Mouse (Mus musculus) mature B cell (primary cell): ENCODE results near the gene Rps13.
"Not testable (repeated sequence)": the region's sequence is repeated elsewhere in the genome, so short reads cannot be mapped to it uniquely, and the experiment has no call there.

ENCODE experiments used
- in situ Hi-C: fragments of 300-500 bp; cut with MboI; formaldehyde crosslinking; loops from 2 replicates; pipeline ENCODE4 v1.14.3; 2019

Rps13 gene

GRCm38 (mm10) chr7:116333713-116334668 is at the start of gene Rps13:
TSS of gene Rps13 (minus strand) at chr7:116334195.
- in situ Hi-C loops, result loop anchor here (25.0 kb wide), 1 partner anchor 1778 kb away; the partner anchor contains the start of gene Rps15a

- in situ Hi-C loops, result not testable (repeated sequence)
Observed at GRCm38 (mm10) chr7:116379181-116379580, 45.2 kb upstream of the Rps13 start.

GRCm38 (mm10) chr7:116374284-116374683 is 40.3 kb upstream of the Rps13 start:
- in situ Hi-C loops, result no loop called here

GRCm38 (mm10) chr7:116336226-116336625 is 2.2 kb upstream of the Rps13 start:
- in situ Hi-C loops, result loop anchor here (25.0 kb wide), 1 partner anchor 1776 kb away; the partner anchor contains the start of gene Rps15a

- in situ Hi-C loops, result loop anchor here (25.0 kb wide), 1 partner anchor 1777 kb away; the partner anchor contains the start of gene Rps15a
Observed at GRCm38 (mm10) chr7:116335133-116335532, 1.1 kb upstream of the Rps13 start.

GRCm38 (mm10) chr7:116334669-116335038 is 659 bp upstream of the Rps13 start:
- in situ Hi-C loops, result loop anchor here (25.0 kb wide), 1 partner anchor 1778 kb away; the partner anchor contains the start of gene Rps15a

- in situ Hi-C loops, result loop anchor here (25.0 kb wide), 1 partner anchor 1781 kb away; the partner anchor contains the start of gene Rps15a
Observed at GRCm38 (mm10) chr7:116331246-116331645, 2.7 kb downstream of the Rps13 start.

GRCm38 (mm10) chr7:116329858-116330257 is 4.1 kb downstream of the Rps13 start:
- in situ Hi-C loops, result loop anchor here (25.0 kb wide), 1 partner anchor 1782 kb away; the partner anchor contains the start of gene Rps15a

GRCm38 (mm10) chr7:116328777-116329176 is 5.2 kb downstream of the Rps13 start:
- in situ Hi-C loops, result loop anchor here (25.0 kb wide), 1 partner anchor 1784 kb away; the partner anchor contains the start of gene Rps15a

GRCm38 (mm10) chr7:116327901-116328300 is 6.1 kb downstream of the Rps13 start:
- in situ Hi-C loops, result loop anchor here (25.0 kb wide), 1 partner anchor 1784 kb away; the partner anchor contains the start of gene Rps15a

- in situ Hi-C loops, result no loop called here
Observed at GRCm38 (mm10) chr7:116323331-116323964, 10.5 kb downstream of the Rps13 start.

GRCm38 (mm10) chr7:116309456-116309855 is 24.5 kb downstream of the Rps13 start:
- in situ Hi-C loops, result no loop called here

- in situ Hi-C loops, result no loop called here
Observed at GRCm38 (mm10) chr7:116308632-116308991, 25.4 kb downstream of the Rps13 start.

GRCm38 (mm10) chr7:116307871-116308631 is 25.9 kb downstream of the Rps13 start, which contains the start of gene Plekha7:
TSS of gene Plekha7 (minus strand) at chr7:116308376.
- in situ Hi-C loops, result no loop called here

GRCm38 (mm10) chr7:116307099-116307870 is 26.7 kb downstream of the Rps13 start:
- in situ Hi-C loops, result no loop called here

GRCm38 (mm10) chr7:116306601-116307000 is 27.4 kb downstream of the Rps13 start:
- in situ Hi-C loops, result no loop called here

- in situ Hi-C loops, result no loop called here
Observed at GRCm38 (mm10) chr7:116301661-116302311, 32.2 kb downstream of the Rps13 start.

GRCm38 (mm10) chr7:116301144-116301543 is 32.9 kb downstream of the Rps13 start:
- in situ Hi-C loops, result no loop called here

GRCm38 (mm10) chr7:116298851-116299250 is 35.1 kb downstream of the Rps13 start:
- in situ Hi-C loops, result no loop called here

GRCm38 (mm10) chr7:116298389-116298788 is 35.6 kb downstream of the Rps13 start:
- in situ Hi-C loops, result no loop called here
